Mouse (Mus musculus) 3T3-L1 (cell line): ENCODE results near the gene Mfsd9.

Experiments
- DNase-seq: peaks from one replicate; pipeline ENCODE4 v3.0.0-alpha.2; 2015; ENCODE audit warnings: low read depth, low spot score

The Mfsd9 gene

DNA sequence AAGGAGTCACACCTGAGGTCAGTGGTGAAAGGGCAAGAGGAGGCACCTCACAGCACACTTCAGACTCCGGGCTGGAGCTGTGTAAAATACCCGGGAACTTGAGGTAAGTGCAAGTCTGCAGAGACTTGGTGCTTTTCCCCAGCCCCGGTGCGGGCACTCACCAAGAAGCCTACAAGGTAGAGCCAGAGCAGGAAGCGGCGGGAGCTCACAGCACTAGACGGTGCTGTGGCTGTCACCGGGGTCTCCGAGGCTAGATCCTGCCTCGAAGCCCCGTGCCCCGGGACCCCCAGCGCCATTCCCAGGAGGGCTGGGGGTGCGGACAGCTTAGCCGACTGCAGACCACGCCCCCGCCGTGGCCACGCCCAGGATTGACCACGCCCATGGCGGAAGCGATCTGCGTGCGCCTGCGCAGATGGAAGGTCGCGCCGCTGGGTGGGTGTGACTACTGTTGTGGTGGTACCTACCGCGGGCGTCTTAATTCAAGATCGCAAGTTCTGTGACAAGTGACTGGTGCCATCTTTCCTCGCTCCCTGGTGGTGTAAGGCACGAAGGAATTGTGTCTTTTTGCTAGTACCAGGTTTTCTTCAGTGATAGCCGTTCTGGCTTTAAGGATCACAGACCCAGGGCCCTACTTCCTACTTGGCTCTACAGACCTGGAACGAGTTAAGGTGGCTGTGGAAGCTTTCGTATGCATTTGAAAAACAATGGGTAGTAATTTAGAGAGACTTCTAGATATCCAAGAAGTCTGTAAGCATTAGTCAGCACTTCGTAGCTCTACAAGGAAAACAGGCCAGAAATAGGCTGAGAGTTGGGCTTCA lies at the start of gene Mfsd9:
Gene Mfsd9 (minus strand): TSS at position 364 of the 818 bp plus-strand sequence.
- peak; percentile 83 for DNase-seq

DNA sequence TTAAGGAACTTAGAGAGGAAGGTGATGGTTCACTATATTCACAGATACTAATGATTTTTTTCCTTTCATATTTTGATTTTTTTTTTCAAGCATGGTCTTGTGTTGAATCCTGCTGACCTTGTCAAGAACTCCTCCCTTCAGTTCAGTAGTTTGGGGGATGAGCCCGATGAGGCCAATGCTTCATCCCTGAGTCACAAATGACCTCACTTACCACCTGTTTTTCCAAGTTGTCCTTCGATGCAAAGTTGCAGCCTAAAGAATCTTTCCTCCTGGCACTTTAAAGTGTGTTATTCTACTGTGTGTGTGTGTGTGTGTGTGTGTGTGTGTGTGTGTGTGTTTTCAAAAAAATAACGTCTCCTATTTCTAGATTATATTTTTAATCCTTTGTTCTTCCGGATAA lies 45.0 kb upstream of the Mfsd9 start:
- peak; percentile 57 for DNase-seq

DNA sequence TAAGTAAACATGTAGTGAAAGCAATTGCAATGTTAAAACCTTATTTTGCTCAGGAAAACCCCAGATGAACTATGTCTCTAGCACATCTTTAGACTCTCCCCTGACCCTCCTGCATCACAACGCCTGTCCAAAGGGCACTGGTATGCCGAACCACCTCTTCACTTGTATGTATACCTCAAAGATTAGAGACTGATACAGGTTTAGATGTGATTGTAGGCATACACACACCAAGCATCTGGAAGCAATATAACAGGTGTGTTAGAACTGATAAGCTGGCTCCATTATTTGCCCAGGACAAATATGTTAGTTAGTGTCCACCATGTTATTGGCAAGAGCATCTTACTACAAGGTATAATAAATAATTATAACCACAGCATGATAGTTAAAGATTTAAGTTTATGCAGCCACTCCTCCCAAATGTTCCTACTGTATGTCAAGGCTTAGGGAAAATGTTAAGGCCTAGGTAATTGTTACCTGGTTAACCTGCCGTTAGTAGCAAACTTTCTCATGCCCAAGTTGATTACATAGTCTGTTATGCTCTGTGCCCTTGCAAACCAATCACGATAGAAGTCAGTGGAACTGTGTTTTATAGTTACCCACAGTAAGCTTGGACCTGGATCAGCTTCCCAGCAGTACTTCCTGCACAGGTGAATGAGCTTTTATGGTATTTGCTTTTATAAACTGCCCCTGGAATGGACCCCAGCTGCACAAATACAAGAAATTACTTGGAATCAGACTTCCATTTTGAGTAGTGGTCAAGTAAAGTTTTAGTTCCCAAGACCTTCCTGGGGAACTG lies 40.4 kb upstream of the Mfsd9 start:
- no peak for DNase-seq

DNA sequence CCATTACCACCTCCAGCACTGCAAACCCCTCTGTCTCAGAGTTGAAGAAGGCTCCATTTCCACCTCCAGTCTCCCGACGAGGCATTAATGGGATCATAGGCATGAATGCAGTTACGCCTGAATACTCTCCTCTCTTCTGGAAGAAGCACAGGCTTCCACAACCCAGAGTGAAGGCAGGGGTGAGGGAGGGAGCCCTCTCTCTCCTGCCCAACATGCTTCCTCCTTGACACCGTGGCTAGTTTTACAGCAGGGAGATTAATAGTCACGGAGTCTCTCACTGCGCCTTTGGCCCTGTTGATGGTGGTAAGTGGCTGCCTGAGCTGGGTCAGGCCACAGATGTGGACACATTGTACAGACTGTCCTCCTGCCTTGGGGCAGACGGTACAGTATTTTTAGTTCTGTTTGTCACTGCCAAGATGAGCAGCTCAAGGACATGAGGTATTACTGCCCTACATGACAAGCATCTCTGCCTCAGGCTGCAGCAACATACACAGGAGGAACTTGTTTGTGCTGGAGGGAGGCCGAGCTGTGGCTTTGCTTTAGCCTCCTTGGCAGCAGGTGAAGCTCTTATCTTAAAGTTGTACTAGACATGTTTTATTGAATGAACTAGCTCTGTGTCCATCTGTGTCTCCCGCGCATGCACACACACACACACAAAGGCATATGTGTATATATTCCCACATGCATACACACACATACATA lies 38.9 kb upstream of the Mfsd9 start:
- DNase-seq, result no peak

DNA sequence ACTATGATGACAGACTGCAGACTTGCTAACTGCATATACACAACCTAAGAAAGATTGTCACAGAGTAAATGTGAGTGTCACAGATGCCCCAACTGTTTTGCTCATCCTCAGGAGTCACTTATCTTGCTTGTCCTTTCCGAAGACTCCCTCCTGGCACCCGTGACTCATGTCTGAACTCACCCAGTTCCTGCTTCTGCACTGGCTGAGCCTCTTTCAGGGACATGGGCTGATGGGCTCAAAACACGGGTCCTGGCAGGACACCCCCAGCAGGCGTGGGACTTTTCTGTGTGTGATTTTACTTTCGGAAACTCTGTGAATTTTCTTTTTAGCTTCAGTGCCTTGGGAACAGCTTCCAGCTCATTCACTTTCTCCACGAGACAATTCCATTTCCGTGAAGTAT lies 35.3 kb upstream of the Mfsd9 start:
- DNase-seq, result no peak

DNA sequence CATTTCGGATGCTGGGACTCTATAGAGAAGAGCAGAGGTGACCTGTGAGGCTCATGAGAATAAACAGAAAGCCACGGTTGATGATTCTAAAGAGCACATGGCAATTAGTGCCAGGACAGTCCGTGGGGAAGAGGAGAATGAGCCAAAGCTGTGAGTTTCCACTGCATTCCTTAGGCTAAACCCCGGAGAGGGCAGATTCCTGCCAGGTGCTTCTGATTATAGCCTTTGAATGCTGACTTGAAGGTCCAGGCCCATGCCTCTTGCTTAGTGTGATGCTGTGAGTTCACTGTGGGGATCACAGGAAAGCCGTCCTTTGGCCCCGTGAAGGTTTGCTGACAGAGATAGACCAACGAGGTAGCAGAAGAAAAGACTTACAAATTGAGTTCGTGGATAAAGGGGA lies 34.4 kb upstream of the Mfsd9 start:
- DNase-seq, result peak; percentile 57

DNA sequence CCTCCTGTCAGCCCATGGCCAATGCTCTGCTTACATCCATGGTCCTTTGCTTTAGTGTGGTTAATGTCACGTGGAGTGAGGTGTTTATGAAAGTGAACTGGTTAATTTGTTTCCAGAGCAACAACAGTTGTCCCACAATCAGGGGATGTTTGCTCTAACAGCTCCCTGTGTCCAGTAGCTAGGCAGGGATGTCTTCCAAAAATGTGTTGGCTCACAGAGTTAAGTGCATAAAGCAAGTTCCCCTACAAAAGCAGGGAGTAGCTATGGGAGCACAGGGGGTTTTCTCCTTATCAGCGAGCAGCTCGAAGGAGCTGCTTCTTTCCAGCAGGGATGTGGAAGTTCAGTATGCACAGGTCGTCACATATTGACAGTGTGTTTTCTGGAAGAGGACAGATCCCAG lies 34.0 kb upstream of the Mfsd9 start:
- DNase-seq, result no peak

DNA sequence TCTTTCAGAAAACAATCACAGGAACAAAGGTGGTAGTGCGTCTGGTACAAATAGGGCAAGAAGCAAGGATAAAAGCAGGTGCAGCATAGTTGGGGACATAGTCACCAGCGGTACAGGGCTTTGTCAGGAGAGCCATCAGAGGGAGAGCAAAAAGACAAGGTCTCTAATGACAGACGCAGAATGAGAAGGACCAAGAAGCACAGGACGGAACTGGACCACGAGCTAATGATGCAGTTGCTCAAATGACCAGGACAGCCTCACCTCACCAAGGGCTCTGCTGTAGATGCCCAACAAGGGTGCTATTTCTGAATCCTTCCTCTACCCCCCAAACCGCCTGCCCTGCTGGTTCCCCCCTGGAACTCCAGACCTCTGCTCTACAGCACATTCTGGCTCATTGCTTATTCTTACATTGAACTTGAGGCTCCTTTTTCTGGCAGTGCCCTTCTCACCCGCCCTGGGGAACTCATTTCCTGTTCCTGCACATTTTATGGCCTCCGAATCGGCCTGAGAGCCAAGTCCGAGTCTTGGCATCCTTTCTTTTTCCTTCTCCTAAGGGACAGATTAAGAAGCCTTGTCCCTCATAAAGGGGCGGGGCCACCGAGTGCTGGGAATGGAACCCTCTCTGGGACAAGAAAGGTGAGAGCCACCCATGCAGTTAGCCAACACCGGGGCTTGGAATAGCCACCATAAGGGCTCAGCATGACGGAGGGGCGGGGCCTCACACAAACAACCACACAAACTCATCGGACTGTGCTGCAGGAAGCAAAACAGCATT lies 24.8 kb upstream of the Mfsd9 start:
- DNase-seq, result no peak

DNA sequence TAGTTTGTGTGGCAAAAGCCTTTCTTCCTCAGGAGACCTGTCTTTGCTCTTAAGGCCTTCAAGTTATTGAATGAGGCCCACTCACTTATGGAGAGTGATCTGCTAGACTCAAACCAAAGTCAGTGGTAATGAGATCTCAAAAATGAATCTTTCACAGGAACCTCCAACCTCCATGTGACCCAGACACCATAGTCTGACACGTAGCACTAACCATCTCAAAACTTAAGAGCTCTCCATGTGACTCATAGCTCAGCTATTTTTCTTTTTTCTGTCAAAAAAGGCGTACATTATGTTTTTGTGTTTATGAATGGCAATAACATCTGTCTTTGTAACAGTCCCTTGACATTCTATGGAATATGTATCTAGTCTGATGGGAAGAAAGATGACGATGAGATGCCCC lies 18.2 kb upstream of the Mfsd9 start:
- DNase-seq, result peak; percentile 70

DNA sequence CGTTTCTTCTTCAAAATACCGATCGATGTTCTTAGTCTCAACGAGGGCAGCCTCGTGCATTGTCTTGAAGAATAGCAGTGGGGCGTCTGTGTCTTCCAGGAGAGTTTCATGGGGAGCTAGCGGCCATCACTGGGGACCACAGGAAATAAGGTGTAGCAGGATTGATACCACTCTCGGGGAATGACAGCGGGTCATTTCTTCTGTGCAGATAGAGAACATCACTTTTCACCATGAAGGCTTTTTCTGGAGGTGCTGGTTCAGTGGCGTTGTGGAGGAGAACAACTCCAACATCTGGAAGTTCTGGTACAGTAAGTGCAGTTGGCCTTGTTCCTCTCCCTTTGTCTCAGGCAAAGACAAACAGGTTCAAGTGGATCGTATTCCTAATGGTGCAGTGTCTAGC lies 15.4 kb upstream of the Mfsd9 start:
- DNase-seq, result no peak

DNA sequence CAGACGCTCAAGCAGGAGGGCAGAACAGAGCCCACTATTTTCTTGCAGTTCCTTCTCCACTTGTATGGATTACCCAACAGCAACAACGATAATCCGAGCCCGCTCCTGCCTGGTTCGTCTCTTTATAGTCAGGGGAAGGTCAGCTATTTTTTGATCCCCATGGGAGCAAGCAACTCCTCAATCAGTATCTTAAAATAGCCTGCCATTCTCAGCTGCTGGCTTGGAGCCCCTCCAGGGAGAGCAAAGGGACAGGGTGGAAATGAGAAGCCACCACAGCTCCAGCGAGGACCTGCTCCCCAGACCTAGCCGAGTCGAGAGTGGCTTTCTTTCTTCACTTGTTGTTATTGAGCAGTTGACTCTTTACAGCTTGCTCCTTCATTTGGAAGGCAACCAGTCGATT lies 14.9 kb upstream of the Mfsd9 start, which contains the start of gene Tmem182:
Gene Tmem182 (plus strand): TSS at position 251 of the 400 bp plus-strand sequence.
- no peak for DNase-seq

DNA sequence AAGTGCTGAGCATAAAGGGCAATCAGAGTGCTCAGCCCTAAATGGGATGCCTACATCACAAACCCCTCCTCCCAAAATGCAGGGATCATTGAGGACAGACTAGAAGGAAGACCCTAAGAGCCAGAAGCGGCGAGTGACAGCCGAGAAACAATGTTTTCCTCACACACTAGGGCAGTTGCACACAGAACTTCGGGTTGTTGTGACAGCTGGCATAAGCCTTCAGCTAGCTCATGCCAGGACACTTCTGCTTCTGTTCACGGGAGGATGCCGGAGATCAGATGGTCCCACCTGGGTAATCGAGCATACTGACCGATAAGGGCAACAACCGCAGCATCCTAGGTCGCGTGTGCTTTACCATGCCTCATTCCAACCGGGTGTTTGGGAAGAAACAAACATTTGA lies 13.6 kb upstream of the Mfsd9 start:
- no peak for DNase-seq

DNA sequence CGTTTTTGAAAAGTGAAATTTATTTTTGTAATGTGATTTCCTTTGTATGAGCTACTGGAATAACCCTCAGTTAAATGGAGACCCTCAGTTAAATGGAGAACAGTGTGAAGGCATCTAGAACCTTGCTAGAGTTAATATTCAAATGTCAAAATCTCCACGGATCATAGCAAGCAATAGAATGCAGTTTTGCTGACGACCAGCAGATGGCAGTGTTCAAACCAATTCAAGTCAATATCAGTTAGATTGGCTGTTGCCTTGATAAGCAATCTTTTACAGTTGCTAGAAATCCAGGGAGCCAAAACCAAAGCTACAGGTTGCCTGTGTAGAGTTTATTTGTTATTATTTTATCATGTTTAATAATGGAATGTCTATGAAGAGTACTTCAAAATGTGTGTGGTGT lies 12.3 kb upstream of the Mfsd9 start:
- peak; percentile 80 for DNase-seq

DNA sequence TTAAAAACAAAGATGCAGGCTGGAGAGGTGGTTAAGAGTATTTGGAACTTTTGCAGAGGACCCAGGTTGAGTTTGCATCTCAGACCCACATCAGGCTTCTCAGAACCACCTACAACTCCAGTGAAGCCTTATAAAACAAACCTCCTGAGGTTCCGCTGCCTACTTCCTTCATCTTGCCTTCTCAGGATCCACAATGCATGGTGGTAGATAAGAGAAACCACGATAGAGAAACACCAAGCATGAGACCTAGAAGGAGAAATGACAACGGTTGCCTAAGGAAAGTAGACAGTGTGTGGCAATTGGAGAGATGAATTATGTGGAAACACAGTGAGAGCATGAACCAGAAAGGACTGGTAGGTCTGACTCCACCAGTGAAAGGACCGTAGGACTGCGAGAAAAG lies 10.4 kb upstream of the Mfsd9 start:
- no peak for DNase-seq

DNA sequence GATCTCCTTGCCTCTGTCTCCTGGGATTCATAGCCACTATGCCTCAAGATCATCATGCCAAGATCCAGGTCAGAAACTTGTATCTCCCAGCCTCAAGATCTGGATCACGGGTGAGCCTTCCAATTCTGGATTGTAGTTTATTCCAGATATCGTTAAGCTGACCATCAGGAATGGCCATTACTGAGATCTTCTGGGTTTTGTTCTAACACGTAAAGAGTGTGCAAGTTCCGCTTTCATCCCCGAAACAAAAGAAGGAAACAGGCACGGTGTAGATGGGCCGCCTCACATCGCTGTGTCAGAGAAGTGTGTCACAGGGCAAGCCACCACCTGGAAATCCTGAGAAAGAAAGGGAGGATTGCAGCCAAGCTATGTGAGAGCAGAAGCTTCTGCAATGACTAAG lies 8.6 kb upstream of the Mfsd9 start:
- DNase-seq, result no peak

DNA sequence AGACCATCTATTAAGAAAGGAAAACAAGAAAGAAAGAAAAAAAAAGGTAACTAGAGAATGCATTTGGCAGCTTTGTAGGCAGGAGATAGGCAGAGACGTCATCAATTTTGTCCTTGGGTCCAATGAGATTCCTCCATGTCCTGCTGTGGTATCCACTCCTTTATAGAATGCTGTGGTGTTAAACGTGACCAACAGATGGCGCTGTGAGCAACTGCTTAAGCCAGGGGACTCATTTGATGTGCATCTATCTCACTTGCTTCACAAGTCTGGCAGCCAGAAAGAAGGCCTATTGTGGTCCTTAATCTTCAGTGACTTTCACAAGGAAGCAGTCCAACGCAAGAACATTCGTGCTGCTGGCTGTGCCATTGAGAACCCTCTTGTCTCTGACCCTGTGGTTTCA lies 6.9 kb upstream of the Mfsd9 start:
- DNase-seq, result peak; percentile 83

DNA sequence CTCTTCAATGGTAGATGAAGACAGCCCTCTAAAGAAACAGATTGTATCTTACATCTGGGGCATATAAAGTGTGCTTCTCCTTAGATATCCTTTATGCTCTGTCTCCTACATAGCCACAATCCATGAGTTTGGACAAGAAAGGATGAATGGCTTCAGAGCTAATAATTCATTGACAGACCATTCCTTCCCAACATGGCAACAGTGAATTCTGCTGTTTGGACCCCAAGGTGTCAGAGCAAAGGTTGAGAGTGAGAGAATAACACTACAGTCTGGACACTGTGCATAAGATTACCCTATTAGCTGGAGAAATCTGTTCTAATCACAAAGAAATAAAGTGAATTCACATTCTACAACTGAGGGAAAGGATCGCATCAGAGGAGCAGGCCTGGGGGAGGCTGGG lies 5.0 kb upstream of the Mfsd9 start:
- no peak for DNase-seq

DNA sequence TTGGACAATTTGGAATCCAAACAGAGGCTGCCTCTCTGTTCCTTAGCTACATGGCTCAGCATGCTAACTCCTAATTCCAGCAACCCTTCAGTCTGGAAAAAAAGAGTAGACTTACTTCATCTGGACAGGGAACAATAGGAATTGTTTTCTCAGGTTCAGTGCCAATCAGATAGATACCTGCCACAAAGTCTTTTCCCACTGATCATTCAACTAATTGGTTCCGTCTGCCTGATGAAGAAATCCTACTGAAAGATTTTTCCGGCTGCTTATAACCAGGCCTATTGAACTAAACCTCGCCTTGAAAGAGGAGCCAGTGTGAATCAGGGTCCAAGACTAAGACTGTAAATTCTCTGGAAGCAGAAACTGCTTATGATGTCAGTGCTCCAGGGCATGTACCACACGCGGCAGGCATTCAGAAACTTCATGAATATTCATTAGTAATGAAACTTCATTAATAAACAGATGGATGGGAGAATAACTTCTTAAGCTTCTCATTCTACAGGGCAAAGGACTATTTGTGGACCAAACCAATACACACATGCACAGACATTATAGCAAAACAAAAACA lies 737 bp downstream of the Mfsd9 start:
- peak; percentile 38 for DNase-seq

DNA sequence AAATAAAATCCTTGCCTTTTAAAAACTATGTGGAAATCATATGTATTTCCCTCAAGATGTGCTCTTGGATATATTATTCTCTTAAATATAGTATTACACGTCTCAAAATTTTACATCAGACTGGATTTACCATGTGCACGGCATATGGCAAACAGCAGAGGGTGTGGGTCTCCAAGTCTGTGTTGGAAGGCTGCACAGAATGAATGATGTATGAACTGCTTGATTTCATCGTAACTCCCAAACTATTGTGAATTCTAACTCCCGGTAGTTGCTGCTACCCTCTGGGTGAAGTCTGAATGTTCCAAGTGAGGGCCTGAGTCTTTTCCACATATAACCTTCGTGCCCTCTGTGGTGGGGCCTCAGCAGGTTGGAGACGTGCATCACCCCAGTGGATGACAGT lies 1.5 kb downstream of the Mfsd9 start:
- no peak for DNase-seq

DNA sequence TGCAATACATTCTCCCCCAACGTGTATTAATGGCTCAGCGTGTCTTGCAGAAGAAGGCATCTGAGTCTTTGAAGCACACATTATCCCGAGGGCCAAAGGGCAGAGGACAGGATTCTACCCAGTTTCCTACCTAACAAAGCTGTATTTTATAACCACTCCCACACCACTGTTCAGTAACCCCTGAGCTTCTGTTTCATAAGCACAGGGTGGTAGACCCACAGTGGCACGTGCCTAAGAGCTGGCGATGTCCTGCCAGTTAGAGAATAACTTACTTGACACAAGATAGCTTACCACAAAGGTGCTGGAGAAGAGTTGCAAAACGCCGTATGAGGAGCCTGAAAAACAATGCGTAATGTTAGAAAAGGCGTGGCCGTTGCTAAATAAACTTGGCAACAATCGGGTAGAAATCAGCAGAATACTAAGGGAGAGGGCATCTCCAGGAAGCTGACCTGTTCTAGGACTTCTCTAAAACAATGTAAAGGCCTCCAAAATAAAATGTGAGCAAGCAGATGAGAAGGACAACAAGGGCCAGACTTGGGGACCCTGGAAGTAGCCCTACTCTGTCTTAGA lies 4.5 kb downstream of the Mfsd9 start:
- no peak for DNase-seq

DNA sequence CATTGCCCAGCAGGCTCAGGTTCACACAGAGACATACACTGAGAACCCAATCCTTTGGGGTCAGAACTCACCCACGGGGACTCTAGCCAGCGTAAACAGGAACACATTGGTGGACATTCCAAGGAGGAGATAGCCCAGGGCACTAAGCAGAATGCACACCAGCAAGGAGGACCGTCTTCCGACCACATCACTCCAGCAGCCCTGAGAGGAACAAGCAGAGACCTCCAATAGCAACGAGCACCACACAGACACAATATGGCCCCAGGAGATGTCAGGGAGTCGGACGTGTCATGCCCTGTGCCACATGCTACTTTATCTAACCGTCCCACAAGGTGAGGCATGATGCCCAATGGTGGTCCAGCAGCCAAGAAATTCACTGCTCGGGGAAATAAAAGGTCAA lies 6.2 kb downstream of the Mfsd9 start:
- DNase-seq, result no peak
